Comparison of ENCODE assay signal across 12 mouse cellular contexts in the genomic region with DNA sequence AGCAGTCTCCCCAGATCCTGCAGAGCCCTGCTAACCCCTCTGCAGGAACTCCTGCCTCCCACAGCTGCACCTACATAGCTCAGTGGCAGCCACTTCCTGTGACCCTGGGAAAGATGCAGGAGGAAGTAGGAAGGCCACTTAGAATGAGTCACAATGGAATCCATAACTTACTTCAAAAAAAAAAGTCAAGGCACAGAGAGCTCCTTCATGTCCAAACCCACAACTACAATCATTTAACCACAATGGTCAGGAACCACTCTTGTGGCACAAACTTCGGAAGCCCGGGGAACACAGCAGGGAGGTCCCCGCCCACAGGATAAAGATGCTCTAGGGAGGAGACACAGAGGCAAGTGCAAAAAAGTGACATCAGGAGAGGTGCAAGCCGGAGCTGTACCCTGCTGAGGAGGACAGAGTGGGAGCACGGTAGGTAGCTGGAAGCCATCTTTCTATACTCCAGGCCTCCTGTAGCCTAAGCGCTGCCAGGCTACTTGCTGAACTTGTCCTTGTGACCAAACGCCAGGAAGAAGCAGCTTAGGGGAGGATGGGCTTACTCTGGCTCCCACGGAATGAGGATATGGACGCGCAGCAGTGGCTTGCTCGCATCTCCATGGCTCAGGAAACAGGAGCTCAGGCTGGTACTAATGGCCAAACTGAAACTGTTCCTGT. TPM values are rescaled to one million over a fixed set of nuclear protein-coding genes. Genes with fewer than 3 reads are reported as not detected.
DNase-seq lines count a peak whose midpoint lies in the region; ATAC-seq lines count a peak whose summit lies in the region.
"Had no signal": no experiment of that assay in that cellular context is flagged by ENCODE, and none has a peak within 500 bp of the region (broad histone marks: within the 10 kb centered on the region; RNA-seq: fewer than 3 reads in every experiment).

No protein-coding gene starts in this region.

- DNase-seq in forebrain, embryonic 10.5 days (ENCODE audit: extremely low spot score, low spot score) = no peak
- no peak for DNase-seq in forebrain, embryonic 11.5 days (ENCODE audit: low spot score)
- DNase-seq in thymus, postnatal 25 days = peak; percentile 38
- no peak for DNase-seq in frontal cortex, postnatal 36 days (ENCODE audit: low spot score in 2 of 2)
- no peak for DNase-seq in left cerebral cortex, adult 18-20 months (ENCODE audit: low spot score in 2 of 2)
- DNase-seq: embryo, embryonic 11 days had no signal

- no peak overlapping the region for H3K4me2 ChIP-seq in forebrain, embryonic 11.5 days (ENCODE audit: low read depth, low read length, severe bottlenecking)
- no peak overlapping the region for H3K4me2 ChIP-seq in midbrain, embryonic 13.5 days (replicated peaks)
- no peak overlapping the region for H3K4me2 ChIP-seq in midbrain, embryonic 16.5 days (ENCODE audit: low read length)
- no peak overlapping the region for H3K4me2 ChIP-seq in forebrain, embryonic 13.5 days
- H3K4me2 ChIP-seq: heart, embryonic 11.5 days; limb, embryonic 15.5 days had no signal

- no peaks in the 10 kb centered on the region for H3K36me3 ChIP-seq in forebrain, embryonic 10.5 days (replicated peaks)
- no peaks in the 10 kb centered on the region for H3K36me3 ChIP-seq in forebrain, embryonic 11.5 days (ENCODE audit: control insufficient read depth, insufficient read depth, low read length)
- 0 out of 2 replicates have a peak, but pooled peaks cover 3% of the 10 kb centered on the region for H3K36me3 ChIP-seq in midbrain, embryonic 13.5 days
- H3K36me3 ChIP-seq in midbrain, embryonic 16.5 days (ENCODE audit: control insufficient read depth, insufficient read depth, low read length) = no peaks in the 10 kb centered on the region
- no peaks in the 10 kb centered on the region for H3K36me3 ChIP-seq in forebrain, embryonic 13.5 days (ENCODE audit: poor library complexity, severe bottlenecking)
- H3K36me3 ChIP-seq: limb, embryonic 15.5 days had no signal

- WGBS in forebrain, embryonic 10.5 days = 65% methylated on average over 11 of the region's 11 CpGs
- 62% methylated on average over 11 of the region's 11 CpGs for WGBS in forebrain, embryonic 11.5 days
- WGBS in midbrain, embryonic 13.5 days = 56% methylated on average over 11 of the region's 11 CpGs
- WGBS in midbrain, embryonic 16.5 days = 58% methylated on average over 11 of the region's 11 CpGs
- 66% methylated on average over 11 of the region's 11 CpGs for WGBS in forebrain, embryonic 13.5 days

- H3K4me3 ChIP-seq in forebrain, embryonic 10.5 days = no peak overlapping the region
- no peak overlapping the region for H3K4me3 ChIP-seq in forebrain, embryonic 11.5 days (ENCODE audit: low read depth, low read length)
- no peak overlapping the region for H3K4me3 ChIP-seq in midbrain, embryonic 13.5 days (replicated peaks)
- H3K4me3 ChIP-seq in midbrain, embryonic 16.5 days (ENCODE audit: low read depth, low read length) = no peak overlapping the region
- H3K4me3 ChIP-seq in forebrain, embryonic 13.5 days = no peak overlapping the region
- H3K4me3 ChIP-seq: limb, embryonic 15.5 days had no signal

- H3K4me1 ChIP-seq in forebrain, embryonic 10.5 days = peaks cover 81% of the 10 kb centered on the region
- H3K4me1 ChIP-seq in forebrain, embryonic 11.5 days (replicated peaks; ENCODE audit: control insufficient read depth, insufficient read depth, low read length) = peaks cover 35% of the 10 kb centered on the region
- peaks cover 86% of the 10 kb centered on the region for H3K4me1 ChIP-seq in midbrain, embryonic 13.5 days (replicated peaks)
- peaks cover 50% of the 10 kb centered on the region for H3K4me1 ChIP-seq in midbrain, embryonic 16.5 days (ENCODE audit: control insufficient read depth, insufficient read depth, low read length)
- peaks cover 90% of the 10 kb centered on the region for H3K4me1 ChIP-seq in forebrain, embryonic 13.5 days

- no peaks in the 10 kb centered on the region for H3K27me3 ChIP-seq in forebrain, embryonic 10.5 days (ENCODE audit: poor library complexity, severe bottlenecking)
- H3K27me3 ChIP-seq in forebrain, embryonic 11.5 days (ENCODE audit: control insufficient read depth, insufficient read depth, low read length) = no peaks in the 10 kb centered on the region
- H3K27me3 ChIP-seq in midbrain, embryonic 13.5 days = 0 out of 2 replicates have a peak, but pooled peaks cover 3% of the 10 kb centered on the region
- H3K27me3 ChIP-seq in midbrain, embryonic 16.5 days (ENCODE audit: control insufficient read depth, insufficient read depth, low read depth, low read length) = no peaks in the 10 kb centered on the region
- no peaks in the 10 kb centered on the region for H3K27me3 ChIP-seq in forebrain, embryonic 13.5 days

- H3K9ac ChIP-seq in forebrain, embryonic 11.5 days (ENCODE audit: low read length) = no peak overlapping the region
- H3K9ac ChIP-seq in midbrain, embryonic 13.5 days (replicated peaks) = 0 out of 2 replicates have a peak overlapping the region, but pooled peaks have one; percentile 23
- H3K9ac ChIP-seq in midbrain, embryonic 16.5 days (ENCODE audit: low read depth, low read length) = no peak overlapping the region
- H3K9ac ChIP-seq in forebrain, embryonic 13.5 days = no peak overlapping the region
- H3K9ac ChIP-seq: limb, embryonic 15.5 days had no signal

- ATAC-seq in forebrain, embryonic 11.5 days (replicated peaks; ENCODE audit: low FRiP score) = no peak
- no peak for ATAC-seq in midbrain, embryonic 13.5 days
- ATAC-seq in midbrain, embryonic 16.5 days = no peak
- no peak for ATAC-seq in forebrain, embryonic 13.5 days

- peak overlapping the region; percentile 65; the same call in 1 of the 2 replicates for H3K27ac ChIP-seq in forebrain, embryonic 10.5 days
- no peak overlapping the region for H3K27ac ChIP-seq in forebrain, embryonic 11.5 days (ENCODE audit: low read depth, low read length)
- H3K27ac ChIP-seq in midbrain, embryonic 13.5 days = no peak overlapping the region
- H3K27ac ChIP-seq in midbrain, embryonic 16.5 days (ENCODE audit: low read length) = no peak overlapping the region
- peak overlapping the region; percentile 96 for H3K27ac ChIP-seq in forebrain, embryonic 13.5 days

- H3K9me3 ChIP-seq in forebrain, embryonic 10.5 days = no peaks in the 10 kb centered on the region
- H3K9me3 ChIP-seq in forebrain, embryonic 11.5 days (ENCODE audit: control insufficient read depth, low read length) = no peaks in the 10 kb centered on the region
- H3K9me3 ChIP-seq in midbrain, embryonic 13.5 days = no peaks in the 10 kb centered on the region
- H3K9me3 ChIP-seq in midbrain, embryonic 16.5 days (replicated peaks; ENCODE audit: control insufficient read depth, low read length, poor library complexity, severe bottlenecking) = no peaks in the 10 kb centered on the region
- no peaks in the 10 kb centered on the region for H3K9me3 ChIP-seq in forebrain, embryonic 13.5 days (replicated peaks)
- H3K9me3 ChIP-seq: limb, embryonic 15.5 days had no signal

RNA-seq across cellular contexts. Expression of gene Sipa1l2, which starts 8.7 kb away (rescaled TPM):
- 13.1 and 15.4 TPM in 2 replicates for polyA plus RNA-seq in forebrain, embryonic 10.5 days (2016; fragmentation: Nextera tagmentation; extraction: Ambion mirVana)
- polyA plus RNA-seq in forebrain, embryonic 11.5 days (2014; fragmentation: Nextera tagmentation; extraction: Ambion mirVana) = 19.9 and 23.3 TPM in 2 replicates
- polyA plus RNA-seq in midbrain, embryonic 13.5 days (2015; fragmentation: Nextera tagmentation; extraction: Ambion mirVana) = 27.5 and 31.8 TPM in 2 replicates
- polyA plus RNA-seq in midbrain, embryonic 16.5 days (2015; fragmentation: Nextera tagmentation; extraction: Ambion mirVana) = 21.7 and 26.2 TPM in 2 replicates
- 26.7 and 27.2 TPM in 2 replicates for polyA plus RNA-seq in forebrain, embryonic 13.5 days (2015; fragmentation: Nextera tagmentation; extraction: Ambion mirVana)
- total RNA-seq in left cerebral cortex, adult 18-20 months (2021) = 10 to 100 TPM; 42.4 to 43.1 TPM
- total RNA-seq: MEL had no signal

Comparison
In these comparisons a context has a peak if more than half of its experiments do, and no peak if none do; other contexts are left out.
1. H3K27ac ChIP-seq: peak in forebrain, embryonic 10.5 days (single experiment) and forebrain, embryonic 13.5 days (single experiment); none in forebrain, embryonic 11.5 days (single experiment), midbrain, embryonic 13.5 days (single experiment) and midbrain, embryonic 16.5 days (single experiment).